Comparison of ENCODE assay signal across 12 mouse cellular contexts in the genomic region with DNA sequence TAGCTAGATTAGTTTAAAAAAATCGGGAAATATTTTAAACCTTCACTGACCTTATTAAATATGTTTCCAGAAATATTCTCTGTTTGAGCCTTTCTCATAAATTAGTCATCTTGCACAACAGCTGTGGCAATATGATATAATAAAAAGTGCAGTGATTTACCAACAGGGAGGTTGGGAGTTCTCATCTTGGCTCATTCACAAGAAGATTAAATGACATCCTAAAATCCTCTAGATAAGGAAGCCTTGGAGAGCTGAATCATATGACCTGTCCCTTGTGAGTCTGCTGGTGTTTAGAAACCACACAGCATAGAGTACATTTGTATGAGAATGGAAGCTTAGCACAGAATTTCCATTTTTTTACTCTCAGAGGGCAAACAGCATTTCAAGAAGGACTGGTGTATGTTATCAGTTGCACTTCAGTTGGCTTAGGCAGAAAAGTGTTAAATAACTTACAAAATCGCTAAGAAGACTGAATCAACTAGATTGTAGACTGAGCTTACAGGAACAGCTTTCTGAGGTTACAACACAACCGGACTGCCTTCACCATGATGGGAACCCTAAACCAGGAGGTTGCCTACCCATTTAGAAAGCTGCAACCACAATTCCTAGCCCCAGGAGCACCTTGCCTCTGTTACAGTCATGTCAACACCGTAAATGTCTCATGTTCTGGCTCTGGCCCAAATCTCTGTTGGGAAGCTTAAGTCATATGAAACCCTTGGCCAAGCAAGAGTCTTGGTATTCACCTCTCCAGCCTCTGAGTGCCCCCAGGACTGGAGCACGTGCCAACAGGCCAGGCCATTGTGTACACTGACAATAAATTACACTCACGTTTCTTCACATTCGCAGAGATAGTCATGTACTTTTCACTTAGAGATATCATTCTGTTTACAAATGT.
DNase-seq lines count a peak whose midpoint lies in the region; ATAC-seq lines count a peak whose summit lies in the region.
"Had no signal": no experiment of that assay in that cellular context is flagged by ENCODE, and none has a peak within 500 bp of the region (broad histone marks: within the 10 kb centered on the region; RNA-seq: fewer than 3 reads in every experiment).

No protein-coding gene starts in this region.

- peaks cover 7% of the 10 kb centered on the region; the same call in 1 of the 2 replicates for H3K4me1 ChIP-seq in lung, embryonic 15.5 days
- no peaks in the 10 kb centered on the region for H3K4me1 ChIP-seq in forebrain, embryonic 11.5 days (replicated peaks; ENCODE audit: control insufficient read depth, insufficient read depth, low read length)
- no peaks in the 10 kb centered on the region for H3K4me1 ChIP-seq in midbrain, embryonic 16.5 days (ENCODE audit: control insufficient read depth, insufficient read depth, low read length)
- H3K4me1 ChIP-seq: limb, embryonic 10.5 days; neural tube, embryonic 13.5 days had no signal

- no peaks in the 10 kb centered on the region for H3K27me3 ChIP-seq in lung, embryonic 15.5 days
- H3K27me3 ChIP-seq in forebrain, embryonic 11.5 days (ENCODE audit: control insufficient read depth, insufficient read depth, low read length) = no peaks in the 10 kb centered on the region
- H3K27me3 ChIP-seq in midbrain, embryonic 16.5 days (ENCODE audit: control insufficient read depth, insufficient read depth, low read depth, low read length) = no peaks in the 10 kb centered on the region
- H3K27me3 ChIP-seq: neural tube, embryonic 13.5 days had no signal

- ATAC-seq in lung, embryonic 15.5 days (ENCODE audit: borderline replicate concordance, extremely low read depth, low FRiP score, low TSS enrichment) = no peak
- no peak for ATAC-seq in forebrain, embryonic 11.5 days (replicated peaks; ENCODE audit: low FRiP score)
- no peak for ATAC-seq in midbrain, embryonic 16.5 days

- no peak overlapping the region for H3K4me2 ChIP-seq in lung, embryonic 15.5 days
- no peak overlapping the region for H3K4me2 ChIP-seq in forebrain, embryonic 11.5 days (ENCODE audit: low read depth, low read length, severe bottlenecking)
- H3K4me2 ChIP-seq in midbrain, embryonic 16.5 days (ENCODE audit: low read length) = no peak overlapping the region
- H3K4me2 ChIP-seq: neural tube, embryonic 13.5 days had no signal

- no peak overlapping the region for H3K9ac ChIP-seq in lung, embryonic 15.5 days
- no peak overlapping the region for H3K9ac ChIP-seq in forebrain, embryonic 11.5 days (ENCODE audit: low read length)
- no peak overlapping the region for H3K9ac ChIP-seq in midbrain, embryonic 16.5 days (ENCODE audit: low read depth, low read length)
- H3K9ac ChIP-seq: neural tube, embryonic 13.5 days had no signal

- no peak overlapping the region for H3K4me3 ChIP-seq in lung, embryonic 15.5 days
- no peak overlapping the region for H3K4me3 ChIP-seq in forebrain, embryonic 11.5 days (ENCODE audit: low read depth, low read length)
- no peak overlapping the region for H3K4me3 ChIP-seq in midbrain, embryonic 16.5 days (ENCODE audit: low read depth, low read length)
- H3K4me3 ChIP-seq: limb, embryonic 10.5 days; neural tube, embryonic 13.5 days had no signal

- intact Hi-C loops in heart, postnatal 25 days (cut with DNase I) = no loop called here

- 0 out of 2 replicates have a peak overlapping the region, but pooled peaks have one; percentile 24 for H3K27ac ChIP-seq in lung, embryonic 15.5 days
- no peak overlapping the region for H3K27ac ChIP-seq in forebrain, embryonic 11.5 days (ENCODE audit: low read depth, low read length)
- H3K27ac ChIP-seq in midbrain, embryonic 16.5 days (ENCODE audit: low read length) = no peak overlapping the region
- H3K27ac ChIP-seq: limb, embryonic 10.5 days; neural tube, embryonic 13.5 days had no signal

- 57% methylated on average over 7 of the region's 7 CpGs for WGBS in lung, embryonic 15.5 days
- WGBS in forebrain, embryonic 11.5 days = 91% methylated on average over 7 of the region's 7 CpGs
- WGBS in midbrain, embryonic 16.5 days = 83% methylated on average over 7 of the region's 7 CpGs

- DNase-seq in heart, adult 18-20 months = peak; percentile 14 to 38
- no peak for DNase-seq in heart, postnatal 25 days (ENCODE audit: low spot score)
- DNase-seq in NIH3T3 (ENCODE audit: low read depth) = peak; percentile 86
- DNase-seq in fat pad, adult 2 months (ENCODE audit: extremely low read depth, low read depth, low spot score) = peak; percentile 75
- DNase-seq in frontal cortex, postnatal 36 days (ENCODE audit: low spot score in 2 of 2) = no peak
- no peak for DNase-seq in forebrain, embryonic 11.5 days (ENCODE audit: low spot score)
- DNase-seq: gastrocnemius, postnatal 14 days; right cerebral cortex, postnatal 4 days had no signal

- H3K36me3 ChIP-seq in lung, embryonic 15.5 days = 0 out of 2 replicates have a peak, but pooled peaks cover 12% of the 10 kb centered on the region
- H3K36me3 ChIP-seq in forebrain, embryonic 11.5 days (ENCODE audit: control insufficient read depth, insufficient read depth, low read length) = peaks cover 2% of the 10 kb centered on the region; the same call in 1 of the 2 replicates
- peaks cover 6% of the 10 kb centered on the region for H3K36me3 ChIP-seq in midbrain, embryonic 16.5 days (ENCODE audit: control insufficient read depth, insufficient read depth, low read length)

- H3K9me3 ChIP-seq in lung, embryonic 15.5 days = no peaks in the 10 kb centered on the region
- no peaks in the 10 kb centered on the region for H3K9me3 ChIP-seq in forebrain, embryonic 11.5 days (ENCODE audit: control insufficient read depth, low read length)
- no peaks in the 10 kb centered on the region for H3K9me3 ChIP-seq in midbrain, embryonic 16.5 days (replicated peaks; ENCODE audit: control insufficient read depth, low read length, poor library complexity, severe bottlenecking)
- H3K9me3 ChIP-seq: limb, embryonic 10.5 days; neural tube, embryonic 13.5 days had no signal

Comparison
In these comparisons a context has a peak if more than half of its experiments do, and no peak if none do; other contexts are left out.
1. DNase-seq: peak in heart, adult 18-20 months (2 of 2), NIH3T3 (single experiment) and fat pad, adult 2 months (single experiment); none in heart, postnatal 25 days (single experiment), frontal cortex, postnatal 36 days (0 of 2) and forebrain, embryonic 11.5 days (single experiment).